Mouse (Mus musculus): ENCODE measurements around the gene Efhc1. TPM values are rescaled to one million over a fixed set of nuclear protein-coding genes. Genes with fewer than 3 reads are reported as not detected.

Gene Efhc1
- polyA plus RNA-seq, 1 experiment = 0.13 TPM

DNA sequence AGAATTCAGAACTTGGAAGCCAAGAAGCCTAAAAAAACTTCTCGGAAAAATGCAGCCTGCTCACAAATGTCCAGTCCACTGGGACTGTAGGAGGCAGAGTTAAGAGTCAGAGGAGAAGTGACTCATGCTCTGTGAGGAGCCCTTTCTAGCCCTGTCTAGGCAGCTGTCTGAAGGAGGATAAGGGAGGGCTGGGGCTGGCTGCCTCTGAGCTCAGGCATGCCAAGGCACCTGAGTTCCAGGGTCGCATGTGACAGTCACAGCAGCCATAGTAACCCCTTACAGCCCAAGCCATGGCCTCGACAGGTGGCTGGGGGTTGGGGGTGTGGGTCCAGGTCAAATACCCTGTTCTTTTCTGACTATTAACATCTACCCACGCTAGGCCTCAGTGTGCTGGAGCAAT is 57.5 kb downstream of the Efhc1 start:
- Histone ChIP-seq H3K79me2 (ENCODE audit: control insufficient read depth, insufficient read depth) (no peaks in the 10 kb centered on the region), H3K4me3 (no peak overlapping the region), H3ac (ENCODE audit: control insufficient read depth, insufficient read length) (no peak overlapping the region), H3K27me3 (ENCODE audit: control insufficient read depth, insufficient read depth, insufficient read length) (no peaks in the 10 kb centered on the region), H3K4me2 (ENCODE audit: low read depth) (peak overlapping the region; percentile 54), H3K36me3 (ENCODE audit: control insufficient read depth, insufficient read depth) (peaks cover 5% of the 10 kb centered on the region)
- TF ChIP-seq USF1 (IDR thresholded peaks at IDR 0.05; ENCODE audit: low read depth) (no peak), E2F4 (IDR thresholded peaks at IDR 0.05; ENCODE audit: insufficient read depth) (no peak), MYOD1 (IDR thresholded peaks at IDR 0.05; ENCODE audit: control insufficient read depth in 1 of 3, insufficient read length in 2 of 3, low read depth in 2 of 3) (peak in 2 of 3 experiments; percentile 76 to 92), MYOG (IDR thresholded peaks at IDR 0.05; ENCODE audit: control insufficient read depth in 1 of 3, insufficient read depth in 1 of 3, insufficient read length in 2 of 3, low read depth in 2 of 3) (peak; percentile 60 to 89 (median 68))

DNA sequence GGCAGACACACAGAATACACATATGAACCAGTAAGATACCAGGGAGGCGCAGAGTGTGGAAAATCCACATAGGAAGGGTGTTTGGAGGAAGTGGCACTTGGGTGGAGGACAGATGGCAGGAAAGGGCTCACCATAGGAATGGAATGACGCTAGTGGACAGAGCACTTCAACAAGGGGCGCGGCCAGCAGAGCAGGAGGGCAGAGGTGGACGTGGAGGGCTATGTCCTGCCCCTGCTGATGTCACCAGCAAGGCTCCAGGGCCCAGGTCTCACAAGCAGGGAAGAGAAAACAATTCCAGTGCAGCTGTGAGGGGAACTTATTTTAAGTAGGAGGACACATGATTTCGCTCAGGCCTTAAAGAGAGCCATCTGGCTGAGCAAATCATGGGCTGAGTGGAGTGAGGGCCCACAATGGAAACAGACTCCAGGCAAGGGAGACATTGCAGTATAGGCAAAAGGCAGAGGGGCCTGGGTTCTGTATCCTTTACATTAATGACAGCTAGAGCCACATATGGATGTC is 58.9 kb downstream of the Efhc1 start:
- H3K36me3 ChIP-seq (ENCODE audit: control insufficient read depth, insufficient read depth) = peaks cover 5% of the 10 kb centered on the region

DNA sequence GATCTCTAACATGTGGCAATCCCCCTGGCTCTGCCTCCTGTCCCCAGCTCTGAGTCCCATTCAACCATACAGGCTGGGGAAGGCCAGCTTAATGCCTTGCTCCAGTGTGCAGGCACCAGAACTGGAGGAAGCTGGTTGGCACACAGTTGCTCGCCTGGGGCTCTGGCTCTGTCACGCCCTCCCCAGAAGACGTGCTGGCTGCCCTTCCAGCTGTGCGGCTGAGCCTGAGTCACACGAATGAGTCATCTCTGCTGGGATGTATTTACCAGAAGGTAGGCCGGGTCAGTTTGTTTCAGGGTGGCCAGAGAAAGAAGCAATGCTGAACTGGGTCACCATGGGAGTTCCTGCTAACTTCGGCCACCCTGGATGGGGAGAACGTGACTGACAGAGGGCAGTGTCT is 63.0 kb downstream of the Efhc1 start:
- no peaks in the 10 kb centered on the region for H3K27me3 ChIP-seq (ENCODE audit: control insufficient read depth, insufficient read depth, insufficient read length)
- H3K4me3 ChIP-seq = no peak overlapping the region
- H3K36me3 ChIP-seq (ENCODE audit: control insufficient read depth, insufficient read depth) = peaks cover 5% of the 10 kb centered on the region
- peak overlapping the region; percentile 78 for H3K4me2 ChIP-seq (ENCODE audit: low read depth)
- no peak overlapping the region for H3ac ChIP-seq (ENCODE audit: control insufficient read depth, insufficient read length)
- TF ChIP-seq MAX (IDR thresholded peaks at IDR 0.05; ENCODE audit: low read depth) (no peak), TCF3 (IDR thresholded peaks at IDR 0.05; ENCODE audit: insufficient read length, low read depth) (no peak), MYOD1 (IDR thresholded peaks at IDR 0.05; ENCODE audit: control insufficient read depth in 1 of 3, insufficient read length in 2 of 3, low read depth in 2 of 3) (peak in 2 of 3 experiments; percentile 87 to 94), E2F4 (IDR thresholded peaks at IDR 0.05; ENCODE audit: insufficient read depth) (no peak), TCF12 (IDR thresholded peaks at IDR 0.05; ENCODE audit: insufficient read depth, poor library complexity, severe bottlenecking) (peak; percentile 53), POLR2AphosphoS2 (IDR thresholded peaks at IDR 0.05; ENCODE audit: insufficient read length, low read depth) (no peak), MYOG (IDR thresholded peaks at IDR 0.05; ENCODE audit: control insufficient read depth in 1 of 3, insufficient read depth in 1 of 3, insufficient read length in 2 of 3, low read depth in 2 of 3) (peak; percentile 84 to 95 (median 85))
- peaks cover 5% of the 10 kb centered on the region for H3K79me2 ChIP-seq (ENCODE audit: control insufficient read depth, insufficient read depth)

More for the DNA sequence above, 58.9 kb downstream of the Efhc1 start:
- Histone ChIP-seq H3K4me2 (ENCODE audit: low read depth) (no peak overlapping the region), H3ac (ENCODE audit: control insufficient read depth, insufficient read length) (no peak overlapping the region), H3K27me3 (ENCODE audit: control insufficient read depth, insufficient read depth, insufficient read length) (no peaks in the 10 kb centered on the region), H3K79me2 (ENCODE audit: control insufficient read depth, insufficient read depth) (no peaks in the 10 kb centered on the region), H3K4me3 (no peak overlapping the region)
- TF ChIP-seq CEBPB (IDR thresholded peaks at IDR 0.05; ENCODE audit: insufficient read depth, poor library complexity, severe bottlenecking) (no peak), MYOG (IDR thresholded peaks at IDR 0.05; ENCODE audit: control insufficient read depth in 1 of 3, insufficient read depth in 1 of 3, insufficient read length in 2 of 3, low read depth in 2 of 3) (peak in 1 of 3 experiments; percentile 28)

DNA sequence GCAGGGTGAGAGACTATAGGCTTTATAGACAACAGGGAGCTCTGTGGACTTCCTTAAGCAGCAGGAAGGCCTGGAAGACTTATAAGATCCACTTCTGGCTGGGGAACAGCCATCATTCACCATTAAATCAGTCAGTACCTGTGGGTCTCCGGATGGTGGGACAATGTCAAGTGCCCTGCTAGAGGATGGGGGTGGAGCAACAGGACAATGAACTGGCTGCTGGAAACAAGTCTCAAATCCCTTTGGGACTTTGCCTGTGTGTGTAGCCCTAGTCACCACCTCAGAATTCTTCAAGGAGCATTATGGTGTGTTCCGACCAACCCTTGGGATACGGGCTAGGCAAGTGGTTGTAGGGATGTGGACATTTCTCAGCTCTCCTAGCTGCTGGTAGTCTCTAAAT is 71.7 kb downstream of the Efhc1 start:
- H3K4me2 ChIP-seq (ENCODE audit: low read depth) = no peak overlapping the region
- no peaks in the 10 kb centered on the region for H3K36me3 ChIP-seq (ENCODE audit: control insufficient read depth, insufficient read depth)
- no peaks in the 10 kb centered on the region for H3K79me2 ChIP-seq (ENCODE audit: control insufficient read depth, insufficient read depth)
- no peaks in the 10 kb centered on the region for H3K27me3 ChIP-seq (ENCODE audit: control insufficient read depth, insufficient read depth, insufficient read length)
- H3ac ChIP-seq (ENCODE audit: control insufficient read depth, insufficient read length) = no peak overlapping the region
- H3K4me3 ChIP-seq = no peak overlapping the region
- TF ChIP-seq TCF12 (IDR thresholded peaks at IDR 0.05; ENCODE audit: insufficient read depth, poor library complexity, severe bottlenecking) (no peak), POLR2A (IDR thresholded peaks at IDR 0.05; ENCODE audit: insufficient read length, low read depth) (no peak), MAX (IDR thresholded peaks at IDR 0.05; ENCODE audit: low read depth) (no peak), MYOG (IDR thresholded peaks at IDR 0.05; ENCODE audit: control insufficient read depth in 1 of 3, insufficient read depth in 1 of 3, insufficient read length in 2 of 3, low read depth in 2 of 3) (no peak), CEBPB (IDR thresholded peaks at IDR 0.05; ENCODE audit: insufficient read depth, poor library complexity, severe bottlenecking) (no peak), POLR2AphosphoS2 (IDR thresholded peaks at IDR 0.05; ENCODE audit: insufficient read length, low read depth) (no peak), USF1 (IDR thresholded peaks at IDR 0.05; ENCODE audit: low read depth) (no peak), REST (IDR thresholded peaks at IDR 0.05; ENCODE audit: insufficient read depth, insufficient read length) (no peak), E2F4 (IDR thresholded peaks at IDR 0.05; ENCODE audit: insufficient read depth) (no peak)

- Histone ChIP-seq H3K27me3 (ENCODE audit: control insufficient read depth, insufficient read depth, insufficient read length) (no peaks in the 10 kb centered on the region), H3K36me3 (ENCODE audit: control insufficient read depth, insufficient read depth) (no peaks in the 10 kb centered on the region), H3K4me3 (no peak overlapping the region), H3ac (ENCODE audit: control insufficient read depth, insufficient read length) (no peak overlapping the region), H3K4me2 (ENCODE audit: low read depth) (no peak overlapping the region), H3K79me2 (ENCODE audit: control insufficient read depth, insufficient read depth) (no peaks in the 10 kb centered on the region)
- TF ChIP-seq MYOD1 (IDR thresholded peaks at IDR 0.05; ENCODE audit: control insufficient read depth in 1 of 3, insufficient read length in 2 of 3, low read depth in 2 of 3) (no peak), CEBPB (IDR thresholded peaks at IDR 0.05; ENCODE audit: insufficient read depth, poor library complexity, severe bottlenecking) (no peak), MAX (IDR thresholded peaks at IDR 0.05; ENCODE audit: low read depth) (no peak), POLR2AphosphoS2 (IDR thresholded peaks at IDR 0.05; ENCODE audit: insufficient read length, low read depth) (no peak), TCF3 (IDR thresholded peaks at IDR 0.05; ENCODE audit: insufficient read length, low read depth) (no peak), SRF (IDR thresholded peaks at IDR 0.05; ENCODE audit: control insufficient read depth, insufficient read length, low read depth) (no peak), TCF12 (IDR thresholded peaks at IDR 0.05; ENCODE audit: insufficient read depth, poor library complexity, severe bottlenecking) (no peak), USF1 (IDR thresholded peaks at IDR 0.05; ENCODE audit: low read depth) (no peak), POLR2A (IDR thresholded peaks at IDR 0.05; ENCODE audit: insufficient read length, low read depth) (no peak)
These were observed 73.8 kb downstream of the Efhc1 start for GRCm38 (mm10) chr1:21025203-21025602.

Measured in myocyte (in vitro differentiated cells).